ENCODE assay signal across 24 mouse cellular contexts in the genomic region with DNA sequence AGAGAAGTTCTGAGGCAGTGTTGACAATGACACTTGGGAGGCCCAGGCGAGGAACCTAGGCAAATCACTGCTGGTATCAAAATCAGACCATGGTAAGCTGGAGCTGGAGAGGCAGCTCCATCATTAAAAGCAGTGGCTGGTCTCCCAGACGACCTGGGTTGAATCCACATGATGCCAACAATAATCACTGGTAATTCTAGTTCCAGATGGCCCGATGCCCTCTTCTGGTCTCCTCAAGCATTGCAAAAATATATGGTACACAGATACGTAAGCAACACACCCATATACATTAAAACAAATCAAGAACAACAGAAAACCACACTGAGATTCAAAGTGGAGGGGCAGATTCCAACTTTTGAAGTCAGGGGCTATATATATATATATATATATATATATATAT. TPM values are rescaled to one million over a fixed set of nuclear protein-coding genes. Genes with fewer than 3 reads are reported as not detected.
A peak's percentile ranks its signal among the peaks of the same experiment; 100 is the strongest.
DNase-seq lines count a peak whose midpoint lies in the region; ATAC-seq and TF ChIP-seq lines count a peak whose summit lies in the region.
"Had no signal": no experiment of that assay in that cellular context is flagged by ENCODE, and none has a peak within 500 bp of the region (broad histone marks: within the 10 kb centered on the region; RNA-seq: fewer than 3 reads in every experiment).

No protein-coding gene starts in this region.

- no peak for ATAC-seq in kidney, postnatal 0 days (replicated peaks; ENCODE audit: low FRiP score, low read depth)
- no peak for ATAC-seq in midbrain, postnatal 0 days (ENCODE audit: low FRiP score)
- no peak for ATAC-seq in midbrain, embryonic 16.5 days
- ATAC-seq in stomach, postnatal 0 days (ENCODE audit: low FRiP score, low TSS enrichment), result no peak
- ATAC-seq: forebrain, embryonic 16.5 days had no signal

- peak; percentile 11; the same call in 1 of the 2 replicates for TF ChIP-seq CTCF in kidney, postnatal 0 days (IDR thresholded peaks at IDR 0.05; ENCODE audit: low read depth)
- TF ChIP-seq CTCF in midbrain, postnatal 0 days (IDR thresholded peaks at IDR 0.05), result peak; percentile 40; the same call in 1 of the 2 replicates
- TF ChIP-seq CTCF in stomach, postnatal 0 days (IDR thresholded peaks at IDR 0.05; ENCODE audit: low read depth), result peak; percentile 32

- no peak for TF ChIP-seq EP300 in stomach, postnatal 0 days (optimal IDR thresholded peaks at IDR 0.05)

- no peak overlapping the region for H3K9ac ChIP-seq in kidney, postnatal 0 days (ENCODE audit: low read depth, low read length)
- H3K9ac ChIP-seq in midbrain, postnatal 0 days (replicated peaks; ENCODE audit: low read length, poor library complexity, severe bottlenecking), result no peak overlapping the region
- no peak overlapping the region for H3K9ac ChIP-seq in midbrain, embryonic 16.5 days (ENCODE audit: low read depth, low read length)
- H3K9ac ChIP-seq in stomach, postnatal 0 days (ENCODE audit: low read length), result no peak overlapping the region
- H3K9ac ChIP-seq: embryonic facial prominence, embryonic 12.5 days; heart, embryonic 13.5 days; hindbrain, embryonic 15.5 days; limb, embryonic 13.5 days; liver, embryonic 14.5 days had no signal

- H3K27ac ChIP-seq in kidney, postnatal 0 days, result no peak overlapping the region
- no peak overlapping the region for H3K27ac ChIP-seq in midbrain, postnatal 0 days (ENCODE audit: low read depth, low read length)
- H3K27ac ChIP-seq in midbrain, embryonic 16.5 days (ENCODE audit: low read length), result no peak overlapping the region
- no peak overlapping the region for H3K27ac ChIP-seq in stomach, postnatal 0 days (replicated peaks)
- H3K27ac ChIP-seq: embryonic facial prominence, embryonic 12.5 days; heart, embryonic 13.5 days; hindbrain, embryonic 15.5 days; limb, embryonic 13.5 days; liver, embryonic 14.5 days had no signal

- 81% methylated on average over 4 of the region's 4 CpGs for WGBS in kidney, postnatal 0 days
- 79% methylated on average over 4 of the region's 4 CpGs for WGBS in midbrain, postnatal 0 days
- WGBS in midbrain, embryonic 16.5 days, result 81% methylated on average over 4 of the region's 4 CpGs
- 83% methylated on average over 4 of the region's 4 CpGs for WGBS in stomach, postnatal 0 days

- no peaks in the 10 kb centered on the region for H3K9me3 ChIP-seq in kidney, postnatal 0 days (replicated peaks; ENCODE audit: low read length)
- no peaks in the 10 kb centered on the region for H3K9me3 ChIP-seq in midbrain, postnatal 0 days (ENCODE audit: low read length)
- H3K9me3 ChIP-seq in midbrain, embryonic 16.5 days (replicated peaks; ENCODE audit: control insufficient read depth, low read length, poor library complexity, severe bottlenecking), result no peaks in the 10 kb centered on the region
- H3K9me3 ChIP-seq in stomach, postnatal 0 days (ENCODE audit: control insufficient read depth, low read length), result no peaks in the 10 kb centered on the region
- H3K9me3 ChIP-seq: embryonic facial prominence, embryonic 12.5 days; heart, embryonic 13.5 days; hindbrain, embryonic 15.5 days; limb, embryonic 13.5 days had no signal

- H3K36me3 ChIP-seq in kidney, postnatal 0 days (ENCODE audit: insufficient read depth, low read length), result no peaks in the 10 kb centered on the region
- 0 out of 2 replicates have a peak, but pooled peaks cover 3% of the 10 kb centered on the region for H3K36me3 ChIP-seq in midbrain, postnatal 0 days (ENCODE audit: insufficient read depth, low read length)
- H3K36me3 ChIP-seq in midbrain, embryonic 16.5 days (ENCODE audit: control insufficient read depth, insufficient read depth, low read length), result no peaks in the 10 kb centered on the region
- no peaks in the 10 kb centered on the region for H3K36me3 ChIP-seq in stomach, postnatal 0 days (ENCODE audit: control insufficient read depth, insufficient read depth, low read length)
- H3K36me3 ChIP-seq: embryonic facial prominence, embryonic 12.5 days; heart, embryonic 13.5 days; hindbrain, embryonic 15.5 days; limb, embryonic 13.5 days had no signal

- DNase-seq in cerebellum, postnatal 14 days, result peak; percentile 43 to 50
- DNase-seq in cerebellum, adult 11-12 months, result no peak
- no peak for DNase-seq in kidney, postnatal 0 days (ENCODE audit: low spot score)
- DNase-seq in kidney, postnatal 25 days, result no peak
- no peak for DNase-seq in midbrain, postnatal 0 days (ENCODE audit: low spot score)
- no peak for DNase-seq in stomach, postnatal 0 days (ENCODE audit: low spot score)
- no peak for DNase-seq in right cerebral cortex, postnatal 36 days (ENCODE audit: low spot score in 2 of 2)
- DNase-seq: adrenal gland, adult 2 months; cerebellum, adult 9-10 months; kidney, adult 2 months; kidney, postnatal 14 days; midbrain, embryonic 14.5 days; right cerebral cortex, adult 18-20 months; thymus, postnatal 4 days had no signal

- no peaks in the 10 kb centered on the region for H3K27me3 ChIP-seq in kidney, postnatal 0 days (ENCODE audit: insufficient read depth, low read length)
- H3K27me3 ChIP-seq in midbrain, postnatal 0 days (ENCODE audit: insufficient read depth, low read length), result no peaks in the 10 kb centered on the region
- H3K27me3 ChIP-seq in midbrain, embryonic 16.5 days (ENCODE audit: control insufficient read depth, insufficient read depth, low read depth, low read length), result no peaks in the 10 kb centered on the region
- no peaks in the 10 kb centered on the region for H3K27me3 ChIP-seq in stomach, postnatal 0 days (ENCODE audit: control insufficient read depth, insufficient read depth, low read length)
- H3K27me3 ChIP-seq: CH12.LX; embryonic facial prominence, embryonic 12.5 days; heart, embryonic 13.5 days; hindbrain, embryonic 15.5 days; megakaryocyte, embryonic 14.5 days had no signal

- H3K4me3 ChIP-seq in kidney, postnatal 0 days (replicated peaks; ENCODE audit: low read depth, low read length), result no peak overlapping the region
- H3K4me3 ChIP-seq in midbrain, postnatal 0 days (ENCODE audit: low read depth, low read length), result no peak overlapping the region
- H3K4me3 ChIP-seq in midbrain, embryonic 16.5 days (ENCODE audit: low read depth, low read length), result no peak overlapping the region
- H3K4me3 ChIP-seq in stomach, postnatal 0 days (ENCODE audit: low read depth, low read length), result no peak overlapping the region
- H3K4me3 ChIP-seq: embryonic facial prominence, embryonic 12.5 days; erythroblast, embryonic 14.5 days; heart, embryonic 13.5 days; hindbrain, embryonic 15.5 days; limb, embryonic 13.5 days; megakaryocyte, embryonic 14.5 days had no signal

- H3K4me2 ChIP-seq in kidney, postnatal 0 days (ENCODE audit: low read length), result no peak overlapping the region
- no peak overlapping the region for H3K4me2 ChIP-seq in midbrain, postnatal 0 days (ENCODE audit: low read depth, low read length, poor library complexity, severe bottlenecking)
- H3K4me2 ChIP-seq in midbrain, embryonic 16.5 days (ENCODE audit: low read length), result no peak overlapping the region
- H3K4me2 ChIP-seq in stomach, postnatal 0 days (replicated peaks; ENCODE audit: low read depth), result no peak overlapping the region
- H3K4me2 ChIP-seq: embryonic facial prominence, embryonic 12.5 days; heart, embryonic 13.5 days; hindbrain, embryonic 15.5 days; limb, embryonic 13.5 days had no signal

- no peaks in the 10 kb centered on the region for H3K4me1 ChIP-seq in kidney, postnatal 0 days (replicated peaks; ENCODE audit: insufficient read depth, low read length)
- H3K4me1 ChIP-seq in midbrain, postnatal 0 days (ENCODE audit: insufficient read depth, low read length), result no peaks in the 10 kb centered on the region
- no peaks in the 10 kb centered on the region for H3K4me1 ChIP-seq in midbrain, embryonic 16.5 days (ENCODE audit: control insufficient read depth, insufficient read depth, low read length)
- H3K4me1 ChIP-seq in stomach, postnatal 0 days (replicated peaks; ENCODE audit: control insufficient read depth, insufficient read depth), result no peaks in the 10 kb centered on the region
- H3K4me1 ChIP-seq: embryonic facial prominence, embryonic 12.5 days; hindbrain, embryonic 15.5 days; limb, embryonic 13.5 days had no signal

RNA-seq across cellular contexts. Expression of gene Rad9b, which starts 8.3 kb away (rescaled TPM):
- polyA plus RNA-seq in kidney, postnatal 0 days (2015; fragmentation: Nextera tagmentation; extraction: Ambion mirVana), result 11.3 and 11.8 TPM in 2 replicates
- 16.9 and 17.8 TPM in 2 replicates for total RNA-seq in midbrain, postnatal 0 days (2014; rRNA removed)
- polyA plus RNA-seq in midbrain, postnatal 0 days (2015; fragmentation: Nextera tagmentation; extraction: Ambion mirVana), result 18.1 and 21.8 TPM in 2 replicates
- 23.9 and 28.9 TPM in 2 replicates for polyA plus RNA-seq in midbrain, embryonic 16.5 days (2015; fragmentation: Nextera tagmentation; extraction: Ambion mirVana)
- polyA plus RNA-seq in stomach, postnatal 0 days (2015; fragmentation: Nextera tagmentation; extraction: Ambion mirVana), result 5.2 and 5.3 TPM in 2 replicates
- polyA plus RNA-seq: erythroblast, embryonic 14.5 days had no signal

RNA-seq across cellular contexts. Expression of gene Vps29, which starts 8.4 kb away (rescaled TPM):
- polyA plus RNA-seq in kidney, postnatal 0 days (2015; fragmentation: Nextera tagmentation; extraction: Ambion mirVana), result 295 and 301 TPM in 2 replicates
- total RNA-seq in midbrain, postnatal 0 days (2014; rRNA removed), result 137 and 149 TPM in 2 replicates
- polyA plus RNA-seq in midbrain, postnatal 0 days (2015; fragmentation: Nextera tagmentation; extraction: Ambion mirVana), result 366 and 368 TPM in 2 replicates
- polyA plus RNA-seq in midbrain, embryonic 16.5 days (2015; fragmentation: Nextera tagmentation; extraction: Ambion mirVana), result 320 and 347 TPM in 2 replicates
- polyA plus RNA-seq in stomach, postnatal 0 days (2015; fragmentation: Nextera tagmentation; extraction: Ambion mirVana), result 187 and 191 TPM in 2 replicates

RNA-seq across cellular contexts. Expression of gene Gpn3, which starts 25.9 kb away (rescaled TPM):
- 64.4 and 64.5 TPM in 2 replicates for polyA plus RNA-seq in kidney, postnatal 0 days (2015; fragmentation: Nextera tagmentation; extraction: Ambion mirVana)
- 20.8 and 37.9 TPM in 2 replicates for total RNA-seq in midbrain, postnatal 0 days (2014; rRNA removed)
- 41.8 and 44.4 TPM in 2 replicates for polyA plus RNA-seq in midbrain, postnatal 0 days (2015; fragmentation: Nextera tagmentation; extraction: Ambion mirVana)
- 42.3 and 42.7 TPM in 2 replicates for polyA plus RNA-seq in midbrain, embryonic 16.5 days (2015; fragmentation: Nextera tagmentation; extraction: Ambion mirVana)
- polyA plus RNA-seq in stomach, postnatal 0 days (2015; fragmentation: Nextera tagmentation; extraction: Ambion mirVana), result 40.5 and 41.5 TPM in 2 replicates

RNA-seq across cellular contexts. Expression of gene Fam216a, which starts 26.4 kb away (rescaled TPM):
- 55.7 and 61.0 TPM in 2 replicates for polyA plus RNA-seq in kidney, postnatal 0 days (2015; fragmentation: Nextera tagmentation; extraction: Ambion mirVana)
- total RNA-seq in midbrain, postnatal 0 days (2014; rRNA removed), result 131 and 139 TPM in 2 replicates
- 156 and 160 TPM in 2 replicates for polyA plus RNA-seq in midbrain, postnatal 0 days (2015; fragmentation: Nextera tagmentation; extraction: Ambion mirVana)
- 135 and 139 TPM in 2 replicates for polyA plus RNA-seq in midbrain, embryonic 16.5 days (2015; fragmentation: Nextera tagmentation; extraction: Ambion mirVana)
- polyA plus RNA-seq in stomach, postnatal 0 days (2015; fragmentation: Nextera tagmentation; extraction: Ambion mirVana), result 23.8 and 26.0 TPM in 2 replicates

RNA-seq across cellular contexts. Expression of gene Arpc3, which starts 45.9 kb away (rescaled TPM):
- 136 and 141 TPM in 2 replicates for polyA plus RNA-seq in kidney, postnatal 0 days (2015; fragmentation: Nextera tagmentation; extraction: Ambion mirVana)
- 162 and 188 TPM in 2 replicates for total RNA-seq in midbrain, postnatal 0 days (2014; rRNA removed)
- 134 and 137 TPM in 2 replicates for polyA plus RNA-seq in midbrain, postnatal 0 days (2015; fragmentation: Nextera tagmentation; extraction: Ambion mirVana)
- polyA plus RNA-seq in midbrain, embryonic 16.5 days (2015; fragmentation: Nextera tagmentation; extraction: Ambion mirVana), result 168 and 172 TPM in 2 replicates
- polyA plus RNA-seq in stomach, postnatal 0 days (2015; fragmentation: Nextera tagmentation; extraction: Ambion mirVana), result 147 TPM in 2 replicates

Comparison
In these comparisons a context has a peak if more than half of its experiments do, and no peak if none do; other contexts are left out.
1. DNase-seq: peak in cerebellum, postnatal 14 days (2 of 2); none in cerebellum, adult 11-12 months (single experiment), kidney, postnatal 0 days (single experiment), kidney, postnatal 25 days (0 of 2), midbrain, postnatal 0 days (single experiment), stomach, postnatal 0 days (single experiment) and right cerebral cortex, postnatal 36 days (0 of 2).
2. Peak in every context shown above with its lines, with median percentiles within 50 percentile points of each other: CTCF ChIP-seq.